Mouse (Mus musculus) layer of hippocampus, postnatal 25 days (tissue): Measurements from ENCODE around the gene Mob3a. TPM values are rescaled to one million over a fixed set of nuclear protein-coding genes. Genes with fewer than 3 reads are reported as not detected.

Source experiments
- DNase-seq, 2 experiments: peaks; one replicate each; pipeline ENCODE4 v3.0.0; 2022; ENCODE audit warnings: mixed read lengths in 2 of 2, low spot score in 1 of 2; ENCODE audit errors: extremely low spot score in 1 of 2
- total RNA-seq, 2 experiments: library from RNA; stranded (reverse); gene quantifications; 2 replicates each; pipeline ENCODE4 v1.2.3; 2021

The Mob3a gene
- total RNA-seq, 2 experiments from 2014 or later: 13.0 to 13.6 TPM

- DNase-seq: no peak
These were observed 1.0 kb downstream of the Mob3a start for GRCm38 (mm10) chr10:80700732-80701131.

DNA sequence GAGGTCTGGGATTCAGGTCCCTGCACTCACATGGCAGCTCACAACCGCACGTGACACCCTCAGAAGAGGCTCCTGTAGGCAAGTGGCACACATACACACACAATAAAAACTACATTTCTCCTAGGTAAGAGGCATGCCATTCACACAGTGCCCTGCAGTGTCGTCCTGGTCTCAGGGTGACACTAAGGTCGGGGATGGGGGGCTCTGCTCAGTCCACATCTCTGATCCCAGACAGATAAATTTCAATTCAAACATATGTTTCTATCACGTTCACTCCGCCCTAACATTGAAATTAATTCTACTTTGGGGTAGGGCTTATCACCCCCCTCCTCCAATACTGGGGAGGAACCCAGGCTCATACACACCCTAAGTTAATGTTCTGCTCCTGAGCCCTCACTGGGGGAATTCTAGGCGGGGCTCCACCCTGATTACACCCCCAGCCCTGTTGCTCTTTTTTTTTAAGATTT lies 1.7 kb downstream of the Mob3a start:
- no peak for DNase-seq

DNA sequence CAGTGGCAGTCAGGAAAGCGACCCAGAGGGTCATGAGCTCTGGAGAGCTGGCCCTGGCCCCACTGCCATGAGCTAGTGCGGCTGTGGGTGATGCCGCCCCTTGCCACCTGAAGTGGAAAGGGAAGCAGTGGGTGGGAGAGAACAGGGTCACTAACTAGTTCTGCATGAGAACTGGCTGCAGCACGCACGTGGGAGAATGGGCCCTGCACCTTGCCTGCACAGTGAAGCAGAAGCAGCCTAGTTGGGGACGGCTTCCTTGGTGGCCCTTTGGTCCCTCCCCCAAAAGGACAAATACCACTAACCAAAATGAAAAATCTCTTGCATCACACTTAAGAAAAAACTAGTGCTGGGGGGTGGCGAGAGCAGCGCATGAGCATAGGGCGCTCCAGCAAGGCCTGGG lies 3.2 kb downstream of the Mob3a start:
- no peak for DNase-seq

GRCm38 (mm10) chr10:80697812-80698211 lies 4.0 kb downstream of the Mob3a start:
- DNase-seq: no peak

DNA sequence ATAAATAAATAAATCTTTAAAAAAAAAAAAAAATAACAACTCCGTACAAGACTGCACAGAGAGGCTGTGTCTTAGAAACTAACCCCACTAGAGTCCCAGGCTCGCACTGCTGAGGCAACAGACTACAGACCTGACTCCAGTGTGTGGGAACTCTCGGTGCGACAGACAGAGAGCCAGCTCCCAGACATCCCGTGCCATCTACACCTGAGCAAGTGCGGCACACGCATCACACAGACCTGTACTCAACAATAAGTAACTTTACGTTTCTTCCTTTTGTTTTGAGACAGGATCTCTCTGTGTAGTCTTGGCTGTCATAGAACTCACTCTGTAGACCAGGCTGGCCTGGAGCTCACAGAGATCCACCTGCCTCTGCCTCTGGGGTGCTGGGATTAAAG lies 4.4 kb downstream of the Mob3a start:
- DNase-seq: no peak

GRCm38 (mm10) chr10:80696502-80697392 lies 5.0 kb downstream of the Mob3a start:
- DNase-seq: no peak

DNA sequence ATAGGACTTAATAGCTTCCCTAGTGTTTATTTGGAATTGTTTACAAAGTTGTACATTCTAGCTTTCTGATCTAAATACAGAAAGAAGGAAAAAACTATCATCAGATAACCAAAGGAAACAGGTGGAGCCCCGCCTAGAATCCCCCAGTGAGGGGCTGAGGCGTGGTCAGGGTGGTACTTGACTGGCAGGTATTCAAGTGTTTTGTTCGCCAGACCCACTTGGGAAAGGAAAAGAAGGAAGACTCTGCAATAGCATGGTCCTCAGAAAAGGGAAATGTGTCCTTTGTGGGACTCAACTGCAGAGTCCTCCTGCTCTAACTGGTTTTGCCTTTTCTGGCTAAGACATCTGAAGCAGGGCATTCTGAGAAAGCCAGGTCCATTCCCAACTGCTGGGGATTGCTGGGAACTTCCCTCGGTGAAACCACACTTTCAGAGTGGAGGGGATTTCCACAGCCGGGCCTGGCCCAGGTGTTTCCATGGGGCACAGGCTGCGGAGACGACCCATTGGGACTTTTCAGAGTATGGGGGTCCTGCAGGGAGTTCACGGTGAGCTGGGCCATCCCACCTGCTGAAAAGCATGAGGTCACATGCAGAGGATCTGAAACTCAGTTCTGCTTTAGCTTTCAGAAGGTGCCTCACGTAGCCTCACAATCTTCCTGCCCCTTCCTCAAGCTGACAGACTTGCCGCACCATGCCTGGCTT lies 5.8 kb downstream of the Mob3a start:
- DNase-seq: no peak

- DNase-seq: no peak
These were observed 6.6 kb downstream of the Mob3a start for GRCm38 (mm10) chr10:80695186-80695585.

DNA sequence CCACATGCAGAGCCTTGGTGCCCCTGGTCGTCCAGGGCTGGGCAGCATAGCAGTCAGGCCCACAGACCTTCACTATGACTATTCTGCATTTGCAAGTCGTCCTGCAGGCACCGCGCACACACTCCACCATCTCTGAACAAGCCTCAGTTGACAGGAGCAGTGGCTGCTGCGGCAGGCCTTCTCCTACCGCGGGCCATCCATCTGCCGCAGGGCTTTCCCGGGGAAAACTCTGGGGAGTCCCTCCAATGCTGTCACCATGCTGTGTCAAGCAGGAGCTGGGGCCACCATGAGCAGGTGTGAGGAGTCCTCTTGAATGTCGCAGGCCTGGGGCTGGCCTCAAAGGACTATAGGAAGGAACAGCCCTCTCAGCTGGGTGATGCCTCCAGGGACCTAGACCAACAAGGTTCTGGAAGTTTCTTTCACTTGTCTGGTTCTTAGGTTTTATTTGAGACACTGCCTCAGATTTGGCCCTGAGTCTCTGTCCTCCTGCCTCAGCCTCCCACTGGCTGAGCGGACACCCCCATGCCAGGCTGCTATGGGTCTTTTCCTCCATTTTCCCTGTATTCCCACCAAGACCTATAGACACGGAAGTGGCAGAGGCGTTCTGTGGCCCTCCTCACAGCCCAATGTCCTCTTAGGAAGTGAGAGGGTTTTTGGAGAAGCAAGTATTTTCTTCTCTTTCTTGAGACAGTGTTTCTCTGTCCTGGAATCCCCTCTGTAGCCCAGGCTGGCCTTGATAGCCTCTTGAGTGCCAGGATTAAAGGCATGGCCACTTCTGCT lies 7.4 kb downstream of the Mob3a start:
- DNase-seq: no peak

DNA sequence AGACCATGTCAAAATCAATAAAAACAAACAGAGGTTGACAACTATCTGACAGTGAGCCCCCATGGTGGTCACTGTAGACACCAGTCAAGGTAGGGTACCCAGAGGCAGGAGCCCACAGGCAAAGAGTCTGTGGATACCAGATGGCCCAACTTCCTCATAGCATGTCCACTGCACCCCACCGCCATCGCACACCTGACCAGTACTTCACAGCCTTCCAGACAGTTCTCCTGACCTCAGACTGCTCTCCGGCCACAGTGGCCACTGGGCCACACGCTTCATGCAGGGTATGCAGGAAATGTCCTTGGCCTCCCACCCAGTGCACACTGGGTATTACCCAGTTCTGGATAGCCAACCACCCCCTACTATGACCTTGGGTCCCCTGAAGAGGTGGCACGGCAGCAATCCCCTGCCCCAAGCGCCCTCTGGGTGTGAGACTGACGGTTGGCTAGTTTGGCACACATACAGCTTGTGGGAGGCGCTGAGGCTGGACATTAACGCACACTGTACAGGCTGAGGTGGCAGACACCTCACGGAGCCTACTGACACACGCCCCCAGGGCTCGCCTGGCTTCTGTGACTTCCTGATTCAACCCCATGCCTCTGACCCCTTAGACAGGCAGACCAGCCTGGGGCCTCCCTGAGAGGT lies 8.3 kb downstream of the Mob3a start:
- no peak for DNase-seq

- no peak for DNase-seq
These were observed 9.3 kb downstream of the Mob3a start for GRCm38 (mm10) chr10:80692249-80693165.

DNA sequence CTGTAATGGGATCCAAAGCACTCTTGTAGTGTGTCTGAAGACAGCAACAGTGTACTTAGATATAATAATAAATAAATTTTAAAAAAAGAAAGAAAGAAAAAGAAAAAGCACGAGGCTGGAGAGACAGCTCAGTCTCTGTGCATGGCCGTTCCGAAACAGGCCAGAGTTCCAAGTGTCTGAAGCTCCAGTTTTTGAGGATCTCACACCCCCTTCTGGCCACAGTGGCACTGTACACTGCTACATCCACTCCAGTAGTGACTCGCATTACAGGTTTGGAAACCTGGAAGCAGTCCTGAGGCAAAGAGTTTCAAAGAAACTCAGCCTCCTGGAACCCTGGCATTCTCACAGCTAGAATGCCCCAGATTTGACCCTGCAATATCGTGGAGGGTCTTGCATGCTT lies 13.9 kb downstream of the Mob3a start:
- peak in 1 of 2 experiments; percentile 51 for DNase-seq

DNA sequence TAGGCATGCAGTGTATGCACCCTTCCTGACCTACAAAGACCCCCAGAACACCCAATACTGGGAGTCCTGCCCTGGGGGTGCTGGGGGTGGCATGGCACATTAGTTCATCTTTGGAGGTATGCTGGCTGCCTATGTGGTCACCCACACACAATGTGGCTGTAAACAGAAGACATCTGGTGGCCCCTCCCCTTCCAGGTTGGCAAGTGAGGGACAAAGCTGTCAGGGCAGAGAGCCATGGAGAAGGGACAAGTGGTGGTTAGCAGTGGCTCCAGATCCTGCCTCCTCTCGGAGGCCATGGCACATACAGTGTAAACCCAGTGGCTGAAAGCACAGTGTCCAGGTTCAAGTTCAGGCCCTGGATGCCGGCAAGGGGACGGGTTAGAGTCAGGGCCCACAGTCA lies 15.2 kb downstream of the Mob3a start:
- DNase-seq: no peak

DNA sequence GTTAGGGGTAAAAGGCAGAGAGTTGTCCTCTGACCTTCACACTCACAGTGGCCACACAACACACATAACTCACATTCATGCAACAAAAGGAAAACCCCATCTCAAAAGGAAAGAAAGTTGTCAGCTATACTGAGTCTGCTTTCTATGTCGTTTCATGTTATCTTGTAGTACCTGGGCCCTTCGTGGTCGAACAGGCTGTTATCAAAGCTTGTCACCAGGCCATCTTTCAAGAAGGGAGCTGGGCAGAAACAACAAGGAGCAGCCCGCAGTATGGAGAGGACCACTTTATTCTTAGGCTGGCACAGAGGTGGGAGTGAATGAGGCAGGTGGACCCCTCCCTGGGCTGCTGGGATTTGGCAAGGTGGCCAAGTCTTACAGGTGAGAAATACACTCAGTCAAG lies 16.8 kb downstream of the Mob3a start:
- DNase-seq: no peak

DNA sequence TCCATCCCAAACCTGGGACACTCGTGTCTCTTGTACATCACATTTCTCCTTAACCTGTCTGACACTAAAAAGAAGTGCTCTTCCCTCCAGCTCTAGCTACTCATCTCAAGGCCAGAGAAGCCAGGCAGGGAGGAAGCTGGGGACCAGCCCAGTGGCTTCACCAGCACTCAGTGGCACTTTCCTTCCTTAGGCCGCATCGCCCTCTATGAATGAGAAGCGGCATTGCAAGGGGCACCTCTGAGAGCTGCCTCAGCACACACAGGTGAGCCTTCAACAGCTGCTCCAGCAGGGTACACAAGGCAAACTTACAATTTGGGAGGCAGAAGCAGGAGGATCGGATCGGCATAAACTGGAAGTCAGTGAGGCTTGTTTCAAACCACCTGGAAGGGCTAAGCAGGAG lies 17.6 kb downstream of the Mob3a start:
- peak in 1 of 2 experiments; percentile 53 for DNase-seq

- no peak for DNase-seq
These were observed 18.1 kb downstream of the Mob3a start for GRCm38 (mm10) chr10:80683647-80684046.

DNA sequence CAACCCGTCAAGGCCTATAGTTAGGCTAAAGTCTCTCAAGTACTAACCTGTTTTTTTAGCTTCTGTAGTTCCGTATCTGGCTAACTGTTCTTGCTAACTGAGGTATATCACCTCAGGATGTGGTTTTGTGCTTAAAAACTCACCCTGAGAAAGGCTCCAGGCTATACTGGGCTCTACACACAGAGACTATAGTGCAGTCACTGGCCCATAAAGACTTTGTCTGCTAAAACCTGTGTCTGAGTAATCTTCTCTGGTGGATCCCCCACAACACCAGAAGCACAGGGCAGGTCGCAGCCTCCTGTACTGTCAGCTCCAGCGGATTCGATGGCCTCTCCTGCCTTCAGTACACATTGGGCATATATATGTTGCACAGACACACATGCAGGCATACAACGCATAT lies 19.8 kb downstream of the Mob3a start:
- DNase-seq: no peak

DNA sequence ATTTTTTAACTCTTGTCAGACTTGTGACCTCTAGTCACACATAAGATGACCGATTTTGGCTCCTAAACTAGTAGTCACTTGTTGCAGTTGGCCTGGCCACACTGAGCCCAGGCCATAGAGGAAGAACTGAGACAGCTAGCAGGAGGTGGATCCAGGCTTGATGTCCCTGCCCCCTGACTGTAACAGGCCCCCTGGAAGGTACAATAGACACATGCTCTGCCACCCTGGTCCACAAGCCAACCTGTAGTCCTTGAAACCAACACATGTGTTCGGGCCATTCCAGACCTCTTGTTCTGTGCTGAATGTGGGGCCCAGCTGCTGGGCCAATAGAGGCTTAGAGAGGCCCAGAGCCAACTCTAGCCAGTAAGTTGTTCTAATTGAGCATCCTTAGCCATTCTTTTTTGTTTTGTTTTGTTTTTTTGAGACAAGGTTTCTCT lies 21.5 kb downstream of the Mob3a start:
- DNase-seq: no peak

- DNase-seq: no peak
These were observed 22.1 kb downstream of the Mob3a start for GRCm38 (mm10) chr10:80679556-80680259.
